Mouse (Mus musculus): ENCODE results near the gene Igtp.
"Not testable (repeated sequence)": the region's sequence is repeated elsewhere in the genome, so short reads cannot be mapped to it uniquely, and the experiment has no call there.

The Igtp gene

GRCm38 (mm10) chr11:58213673-58214342 lies 14.5 kb downstream of the Igtp start:
- no peak for DNase-seq (ENCODE audit: low spot score)

DNA sequence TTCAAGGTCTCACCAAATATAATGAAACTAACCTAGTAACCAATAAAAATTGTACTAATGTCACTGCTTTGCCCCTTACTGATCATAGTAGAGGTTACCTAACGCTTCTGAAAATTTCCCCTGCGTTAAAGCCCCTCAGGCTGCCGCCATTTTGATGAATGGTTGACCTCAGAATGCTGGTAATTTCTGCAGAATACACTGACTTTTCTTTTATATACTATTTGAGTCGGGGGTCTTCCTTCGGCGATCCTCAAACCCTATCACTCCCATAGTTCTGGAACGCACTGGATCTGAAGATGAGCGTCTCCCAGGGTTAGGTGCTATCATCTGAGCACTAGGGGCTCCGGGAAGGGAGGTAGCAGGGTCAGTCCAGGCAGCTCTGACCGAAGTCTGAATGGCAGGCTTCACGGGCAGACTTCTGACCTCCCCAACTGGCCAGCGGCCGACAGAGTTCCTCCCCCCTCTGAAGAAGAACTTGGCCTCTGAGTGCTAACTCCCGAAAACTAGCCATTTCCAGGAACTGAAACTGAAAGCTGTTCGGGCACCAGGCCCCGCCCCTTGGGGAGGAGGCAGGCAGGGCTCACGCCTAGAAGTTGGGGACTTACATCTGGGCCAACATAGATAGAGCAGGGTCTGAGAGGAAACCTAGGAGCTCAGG lies 15.2 kb downstream of the Igtp start:
- peak; percentile 65 for DNase-seq (ENCODE audit: low spot score)

DNA sequence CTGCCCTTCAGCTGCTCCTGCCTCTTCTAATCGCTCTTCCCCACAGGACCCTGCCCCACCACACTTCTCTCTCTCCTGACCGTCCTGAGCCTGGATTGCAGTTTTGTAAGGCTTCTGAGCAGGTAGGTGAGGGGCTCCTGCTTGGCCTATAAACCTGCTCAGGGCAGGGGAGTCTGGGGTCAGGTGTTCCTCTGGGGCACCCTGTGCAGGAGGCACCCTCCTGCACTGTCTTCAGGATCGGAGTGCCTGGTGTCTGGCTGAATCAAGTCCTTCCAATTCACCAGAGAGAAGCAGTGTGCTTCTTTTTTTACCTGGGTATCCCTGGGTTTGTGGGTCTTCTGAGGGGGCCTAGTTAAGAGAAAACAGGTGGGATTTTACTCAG lies 15.7 kb downstream of the Igtp start:
- DNase-seq (ENCODE audit: low spot score): not testable (repeated sequence)

DNA sequence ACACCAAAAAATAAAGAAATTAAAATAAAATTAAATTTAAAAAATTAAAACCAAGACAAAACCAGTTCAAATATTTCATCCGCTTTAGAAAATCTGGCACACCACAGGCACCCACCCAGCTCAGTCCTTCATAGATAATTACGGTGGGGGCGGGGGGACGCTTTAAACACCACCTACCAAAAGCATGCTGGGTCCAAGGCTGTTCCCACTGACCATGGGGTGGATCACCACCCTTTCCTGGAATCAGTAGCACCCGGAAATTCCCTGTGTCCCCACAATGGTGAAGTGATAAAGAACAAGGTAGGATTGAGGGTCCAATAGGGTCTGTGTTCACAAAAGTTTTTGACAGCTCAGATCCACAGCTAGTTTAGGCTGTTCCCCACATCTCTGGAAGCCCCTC lies 16.5 kb downstream of the Igtp start:
- DNase-seq (ENCODE audit: low spot score): no peak

- DNase-seq (ENCODE audit: low spot score): no peak
Measured at GRCm38 (mm10) chr11:58216823-58217222, 17.5 kb downstream of the Igtp start.

DNA sequence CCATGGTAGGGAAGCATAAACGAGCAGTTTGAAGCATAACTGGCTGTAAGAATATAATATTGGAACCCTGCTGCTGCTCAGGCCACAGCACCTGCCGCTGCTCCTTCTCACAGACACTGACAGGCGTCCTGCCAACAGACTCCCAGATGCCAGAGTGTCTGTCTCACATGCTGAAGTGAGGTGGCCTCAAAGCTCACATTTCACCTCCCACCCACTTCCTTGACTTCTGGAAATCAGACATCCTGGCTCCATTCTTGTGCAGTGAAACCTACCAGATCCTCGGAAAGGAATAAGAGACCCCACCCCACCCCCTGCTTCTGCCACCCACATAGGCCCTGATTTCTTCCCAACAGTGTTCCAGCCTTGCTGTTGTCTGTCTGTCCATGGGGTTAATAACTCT lies 24.4 kb downstream of the Igtp start:
- no peak for DNase-seq (ENCODE audit: low spot score)

GRCm38 (mm10) chr11:58224313-58224712 lies 25.0 kb downstream of the Igtp start:
- DNase-seq (ENCODE audit: low spot score): no peak

- not testable (repeated sequence) for DNase-seq (ENCODE audit: low spot score)
Measured at GRCm38 (mm10) chr11:58224872-58225271, 25.5 kb downstream of the Igtp start.

- DNase-seq (ENCODE audit: low spot score): peak; percentile 90
Measured at GRCm38 (mm10) chr11:58225655-58226054, 26.3 kb downstream of the Igtp start.

- no peak for DNase-seq (ENCODE audit: low spot score)
Measured at GRCm38 (mm10) chr11:58226425-58226824, 27.1 kb downstream of the Igtp start.

GRCm38 (mm10) chr11:58228021-58228420 lies 28.7 kb downstream of the Igtp start:
- DNase-seq (ENCODE audit: low spot score): not testable (repeated sequence)

- DNase-seq (ENCODE audit: low spot score): peak; percentile 28
Measured at GRCm38 (mm10) chr11:58230396-58230910, 31.1 kb downstream of the Igtp start.

DNA sequence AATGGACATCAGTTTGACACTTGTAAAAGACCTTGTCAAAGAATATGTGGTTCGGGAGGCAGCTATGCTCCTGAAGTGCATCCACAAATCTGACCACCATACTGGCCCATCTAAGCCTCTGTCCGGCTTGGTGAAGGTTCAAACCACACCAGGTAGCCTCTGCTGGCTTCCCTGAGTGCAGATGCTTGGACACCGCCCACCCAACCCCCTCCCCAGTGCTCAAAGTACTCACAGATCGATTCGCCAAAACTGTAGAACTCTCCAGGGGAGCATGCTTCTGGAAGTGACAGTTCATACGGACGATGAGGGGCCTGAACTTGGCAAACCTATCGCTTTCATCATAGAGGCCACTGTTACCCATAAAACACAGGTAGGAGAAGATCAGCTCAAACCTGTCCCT lies 31.8 kb downstream of the Igtp start:
- DNase-seq (ENCODE audit: low spot score): no peak

DNA sequence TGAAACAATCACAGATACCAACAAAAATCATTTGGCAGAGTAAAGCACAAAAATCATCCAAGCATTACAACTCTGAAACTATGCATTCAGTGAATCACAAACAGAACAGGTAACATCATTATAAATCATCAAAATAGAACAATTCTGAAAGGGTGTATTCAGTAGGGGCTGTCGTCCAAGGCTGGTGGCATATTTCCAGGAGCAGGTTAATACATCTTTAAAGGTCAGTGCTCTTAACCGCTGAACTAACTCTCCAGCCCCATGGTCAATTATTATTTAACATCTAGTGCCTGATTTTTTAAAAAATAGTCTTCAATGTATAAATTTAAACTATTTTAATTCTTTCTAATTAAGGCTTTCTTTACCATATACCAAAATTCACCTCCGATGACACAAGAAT lies 35.2 kb downstream of the Igtp start:
- DNase-seq (ENCODE audit: low spot score): not testable (repeated sequence)

- peak; percentile 83 for DNase-seq (ENCODE audit: low spot score)
Measured at GRCm38 (mm10) chr11:58235152-58235551, 35.8 kb downstream of the Igtp start.

- peak; percentile 90 for DNase-seq (ENCODE audit: low spot score)
Measured at GRCm38 (mm10) chr11:58238840-58239791, 39.8 kb downstream of the Igtp start.

- no peak for DNase-seq (ENCODE audit: low spot score)
Measured at GRCm38 (mm10) chr11:58247294-58247693, 47.9 kb downstream of the Igtp start.

DNA sequence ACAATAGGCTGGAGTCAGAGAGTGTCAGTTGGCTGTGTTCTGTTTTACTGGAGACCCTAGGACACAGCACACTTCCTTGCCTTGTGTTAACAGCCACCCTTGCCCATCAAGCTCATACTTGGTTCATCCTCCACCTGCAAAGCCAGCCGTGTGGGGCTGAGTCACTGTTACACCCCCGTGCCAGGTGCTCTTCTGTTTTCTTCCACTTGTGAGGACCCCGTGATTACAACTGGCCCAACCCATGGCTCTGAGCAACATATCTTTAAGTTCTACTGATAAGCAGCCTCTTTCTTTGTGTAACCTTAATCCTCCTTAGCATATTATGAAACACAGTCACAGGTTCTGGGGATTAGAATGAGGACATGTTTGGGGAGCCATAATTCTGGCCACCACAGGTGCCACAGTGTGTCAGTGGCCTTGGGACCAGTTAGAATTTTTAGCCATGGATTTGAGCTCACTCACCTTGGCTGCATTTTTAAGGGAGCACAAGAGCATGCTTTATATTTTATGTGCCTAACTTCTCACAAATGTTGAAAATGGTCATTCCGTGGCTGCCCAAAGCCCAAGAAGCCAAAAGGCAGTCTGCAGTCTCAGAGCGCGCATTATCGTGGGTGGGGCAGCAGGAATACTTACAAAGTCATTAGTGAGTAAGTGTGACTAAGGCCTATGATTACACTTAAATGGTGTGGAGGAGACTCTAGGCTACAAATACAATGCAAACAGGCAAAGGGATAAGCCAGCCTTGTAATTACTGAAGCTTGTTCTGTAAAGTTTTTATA lies 50.0 kb downstream of the Igtp start:
- DNase-seq (ENCODE audit: low spot score): no peak

DNA sequence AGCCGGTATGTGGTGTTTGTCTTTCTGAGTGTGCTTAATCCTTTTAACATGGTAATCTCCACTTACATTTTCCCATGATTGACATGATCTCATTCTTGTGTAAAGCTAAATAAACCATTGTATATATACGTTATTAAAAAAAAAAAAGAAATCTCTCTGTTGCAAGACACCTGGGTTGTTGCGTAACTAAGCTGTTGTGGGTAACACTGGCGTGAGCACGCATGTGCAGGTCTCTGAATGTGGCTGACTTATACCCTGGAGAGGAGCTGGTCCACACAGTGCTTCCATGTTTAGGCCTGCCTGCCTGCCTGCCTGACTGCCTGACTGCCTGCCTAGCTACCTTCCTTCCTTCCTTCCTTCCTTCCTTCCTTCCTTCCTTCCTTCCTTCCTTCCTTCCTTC lies 51.2 kb downstream of the Igtp start:
- no peak for DNase-seq (ENCODE audit: low spot score)

DNA sequence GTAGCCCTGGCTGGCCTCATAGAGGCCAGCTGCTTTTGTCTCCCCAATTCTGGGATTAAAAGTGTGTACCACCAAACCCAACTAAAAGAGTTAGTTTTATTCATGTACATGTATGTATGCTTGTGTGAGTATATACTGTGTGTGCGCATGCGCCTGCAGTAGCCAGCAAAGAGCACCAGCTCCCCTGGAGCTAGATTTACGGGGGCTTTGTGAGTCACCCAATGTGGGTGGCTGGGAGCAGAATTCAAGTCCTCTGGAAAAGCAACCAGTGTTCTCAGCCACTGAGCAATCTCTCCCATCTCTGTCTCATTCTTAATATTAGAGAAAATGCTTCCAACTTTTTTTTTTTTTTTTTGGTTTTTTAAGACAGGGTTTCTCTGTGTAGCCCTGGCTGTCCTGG lies 55.1 kb downstream of the Igtp start:
- DNase-seq (ENCODE audit: low spot score): no peak

Data from embryo, embryonic 10 days (tissue).